Mouse (Mus musculus): Measurements from ENCODE around the gene Akap8.
A peak's percentile ranks its signal among the peaks of the same experiment; 100 is the strongest.

Gene Akap8

DNA sequence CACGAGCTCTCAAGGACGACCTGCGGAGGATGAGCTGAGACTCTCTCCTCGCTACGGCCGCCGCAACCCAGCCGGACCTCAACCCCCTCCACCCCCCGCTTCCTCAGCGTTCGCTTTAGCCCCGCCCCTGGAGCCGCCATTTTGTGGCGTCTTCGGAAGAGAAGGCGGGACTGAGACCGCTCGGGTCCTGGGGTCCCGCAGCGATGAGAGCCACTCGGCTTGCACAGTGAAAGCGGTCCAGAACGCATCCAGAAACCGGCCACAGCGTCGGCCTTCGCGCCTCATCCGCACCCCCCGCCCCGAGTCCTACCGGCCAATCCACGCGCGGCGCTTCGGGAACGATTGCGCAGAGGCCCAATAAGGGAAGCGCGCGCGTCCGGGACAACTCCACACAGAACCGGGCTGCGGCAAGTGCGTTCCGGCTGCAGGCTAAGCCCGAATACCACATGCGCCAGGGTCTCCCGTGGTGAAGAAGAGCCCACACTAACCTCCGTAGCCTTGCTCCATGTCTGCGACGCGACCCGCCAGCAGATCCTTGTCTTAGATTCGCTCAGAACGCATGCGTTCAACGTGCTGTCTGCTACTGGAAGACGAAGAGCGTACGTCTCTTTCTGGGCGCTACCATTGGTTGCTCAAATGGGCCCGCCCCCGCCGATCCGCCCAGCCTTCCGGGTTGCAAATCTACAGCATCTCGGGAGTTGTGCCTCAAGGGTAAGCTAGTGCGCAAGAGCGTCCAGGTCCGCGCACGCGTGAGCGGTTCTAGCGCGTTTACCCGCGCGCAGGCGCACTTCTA is at the start of gene Akap8:
Gene Akap8 (minus strand): TSS at position 642 of the 793 bp plus-strand sequence.
- DNase-seq = peak; percentile 98

DNA sequence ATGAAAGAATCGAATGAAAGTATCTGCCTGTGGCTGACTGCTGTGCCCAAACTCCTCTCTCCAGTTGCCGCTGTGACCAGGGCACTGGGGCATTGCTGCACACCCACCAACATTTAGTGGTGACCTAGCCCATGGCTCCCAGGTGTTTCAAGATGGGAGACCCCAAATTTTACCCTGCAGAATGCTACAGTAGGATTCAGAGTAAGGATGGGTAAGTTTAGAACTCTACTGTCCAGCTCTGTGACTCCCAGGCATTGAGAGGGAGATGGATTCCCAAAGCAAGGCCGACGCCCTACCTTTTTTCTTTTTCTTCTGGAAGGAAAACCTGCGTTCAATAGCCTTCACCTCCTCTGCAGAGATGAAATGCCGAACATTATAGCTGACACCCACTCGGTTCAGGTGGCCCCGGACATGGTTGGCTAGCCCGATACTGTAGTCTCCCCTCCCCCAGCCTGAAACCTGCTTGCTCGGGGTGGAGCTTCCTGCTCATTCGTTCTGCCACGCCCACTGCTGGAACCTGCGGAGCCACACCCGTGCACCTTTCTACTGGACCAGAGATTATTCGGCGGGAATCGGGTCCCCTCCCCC is 48.0 kb upstream of the Akap8 start:
- DNase-seq = no peak

DNA sequence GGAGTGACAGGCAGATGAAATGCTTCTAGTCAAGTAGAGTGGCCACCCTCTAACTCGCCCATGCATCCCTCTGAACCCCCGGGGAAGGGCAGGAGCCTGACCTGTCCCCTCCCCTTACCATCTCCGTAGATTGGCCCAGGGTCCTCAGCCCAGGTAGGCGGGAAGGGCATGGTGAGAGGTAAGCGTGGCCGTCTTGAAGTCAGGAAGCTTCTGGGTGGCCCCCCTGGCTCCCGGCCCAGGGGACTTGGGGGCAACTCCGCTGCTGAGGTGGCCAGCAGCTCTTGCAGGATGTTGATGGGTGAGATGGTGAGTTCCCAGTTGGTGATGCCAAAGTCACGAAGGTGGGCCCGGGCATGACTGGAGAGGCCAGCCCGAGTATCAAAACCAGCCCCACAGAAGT is 46.7 kb upstream of the Akap8 start:
- no peak for DNase-seq

DNA sequence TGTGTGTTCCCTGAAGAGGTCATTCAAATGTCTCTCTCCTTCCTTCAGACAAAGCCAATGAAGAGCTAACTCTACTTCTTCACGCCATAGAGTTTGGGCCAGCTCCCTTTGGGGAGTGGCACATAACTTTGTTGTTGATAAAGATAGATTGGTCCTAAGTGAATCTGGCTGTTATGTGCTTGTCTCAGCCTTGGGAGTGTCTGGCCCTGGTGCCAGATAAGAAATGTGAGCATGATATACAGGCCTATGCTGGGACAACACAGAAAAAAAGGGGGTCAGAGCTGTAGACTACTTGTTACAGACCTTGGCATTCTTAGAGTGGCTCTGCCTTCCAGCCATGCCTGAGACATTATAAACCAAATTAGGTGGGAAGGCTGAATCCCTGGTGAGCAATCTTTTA is 44.3 kb upstream of the Akap8 start:
- DNase-seq = no peak

DNA sequence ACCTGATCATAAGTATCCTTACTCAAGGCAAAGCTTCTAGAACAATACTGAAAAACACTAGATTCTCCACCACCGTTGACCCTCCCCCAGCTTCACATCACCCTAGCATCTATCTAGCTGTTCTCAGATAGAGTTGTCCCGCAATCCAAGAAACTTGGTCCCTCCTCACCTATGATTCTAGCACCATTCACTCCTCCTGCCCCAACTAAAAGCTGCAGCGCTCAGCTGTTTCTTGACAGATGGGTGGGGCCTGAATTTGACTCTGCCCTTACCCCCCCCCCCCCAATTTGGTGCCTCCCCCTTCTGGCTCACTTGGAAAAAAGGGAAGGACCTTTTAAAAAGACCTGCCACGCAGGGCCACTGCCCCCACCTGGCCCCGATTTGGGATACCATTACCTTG is 43.8 kb upstream of the Akap8 start:
- DNase-seq = no peak

DNA sequence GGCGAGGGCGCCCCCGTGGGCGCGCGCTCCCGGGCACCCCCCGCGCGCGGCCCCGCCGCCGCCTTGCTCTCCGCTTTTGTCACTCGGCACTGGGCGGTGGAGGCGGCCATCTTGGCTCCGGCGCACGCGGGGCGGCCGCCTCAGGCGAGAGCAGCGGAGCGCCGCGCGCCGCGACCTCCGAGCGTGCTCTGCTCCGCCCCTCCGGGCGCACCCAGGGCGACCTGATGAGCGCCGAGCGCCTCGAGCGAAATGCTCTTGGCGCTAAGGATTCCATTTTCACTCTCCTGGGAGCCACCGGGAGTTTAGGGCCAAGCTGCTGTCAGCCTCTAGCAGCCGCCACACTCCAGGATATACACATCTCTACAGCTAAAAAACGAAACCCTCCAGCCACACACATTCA is 43.3 kb upstream of the Akap8 start:
- peak; percentile 91 for DNase-seq

DNA sequence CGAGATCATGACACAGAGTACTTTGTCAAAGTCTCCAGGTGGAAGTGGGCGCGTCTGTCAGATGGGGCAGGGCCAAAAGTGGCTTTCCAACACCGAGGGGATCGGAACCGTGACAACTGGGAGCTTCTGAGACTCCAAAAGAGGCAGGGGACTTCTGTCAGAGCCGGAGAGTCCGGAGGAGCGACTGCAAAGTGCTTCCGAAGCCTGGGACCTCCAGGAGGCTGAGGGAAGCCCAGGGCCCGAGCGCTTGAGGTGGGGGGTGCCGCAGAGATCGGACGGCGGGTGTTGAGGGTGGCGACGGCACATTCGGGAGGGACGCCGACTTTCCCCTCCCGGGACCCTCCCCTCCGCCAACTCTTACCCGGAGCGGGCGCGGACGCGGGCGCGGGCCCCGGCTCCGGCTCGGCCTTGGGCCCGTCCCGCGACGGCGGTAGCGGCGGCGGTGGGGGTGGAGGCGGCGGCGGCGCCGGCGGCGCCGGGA is 42.8 kb upstream of the Akap8 start:
- no peak for DNase-seq

DNA sequence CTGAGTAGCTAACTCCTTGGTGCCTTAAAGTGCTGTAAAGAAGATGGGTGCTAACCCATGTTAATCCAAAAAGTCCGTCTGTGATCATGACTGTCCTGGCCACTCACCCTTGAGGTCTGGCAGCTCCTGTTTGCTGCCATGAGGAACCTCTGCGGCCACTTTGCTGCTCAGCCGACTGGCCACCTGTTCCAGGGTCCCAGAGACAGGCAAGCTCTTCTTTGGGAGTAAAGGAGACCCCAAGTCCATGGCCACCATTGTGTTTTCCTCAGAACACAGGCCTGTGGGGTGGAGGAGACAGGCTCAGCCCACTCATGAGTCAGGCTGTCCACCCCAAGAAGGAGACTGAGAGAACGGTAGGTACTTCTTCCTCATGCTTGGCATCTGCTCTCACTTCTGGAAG is 41.6 kb upstream of the Akap8 start:
- no peak for DNase-seq

DNA sequence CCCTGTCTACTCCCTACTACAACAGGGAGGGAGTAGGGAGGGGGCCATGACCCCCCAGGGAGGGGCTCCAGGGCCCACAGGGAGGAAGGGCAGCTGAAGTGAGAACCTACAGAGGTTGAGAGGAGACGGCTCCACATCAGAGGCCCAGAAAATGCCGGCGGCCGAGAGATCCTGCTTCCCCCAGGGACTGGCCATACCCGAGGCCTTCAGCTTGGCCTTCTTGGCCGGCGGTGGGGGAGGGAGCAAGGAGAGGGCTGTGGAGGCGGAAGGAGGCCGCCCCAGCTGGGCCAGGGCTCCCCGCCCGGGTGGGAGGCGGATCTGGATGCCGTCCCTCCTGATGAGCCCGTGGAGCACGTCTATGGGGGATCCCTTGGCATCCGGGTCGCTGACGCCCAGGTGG is 38.9 kb upstream of the Akap8 start:
- no peak for DNase-seq

DNA sequence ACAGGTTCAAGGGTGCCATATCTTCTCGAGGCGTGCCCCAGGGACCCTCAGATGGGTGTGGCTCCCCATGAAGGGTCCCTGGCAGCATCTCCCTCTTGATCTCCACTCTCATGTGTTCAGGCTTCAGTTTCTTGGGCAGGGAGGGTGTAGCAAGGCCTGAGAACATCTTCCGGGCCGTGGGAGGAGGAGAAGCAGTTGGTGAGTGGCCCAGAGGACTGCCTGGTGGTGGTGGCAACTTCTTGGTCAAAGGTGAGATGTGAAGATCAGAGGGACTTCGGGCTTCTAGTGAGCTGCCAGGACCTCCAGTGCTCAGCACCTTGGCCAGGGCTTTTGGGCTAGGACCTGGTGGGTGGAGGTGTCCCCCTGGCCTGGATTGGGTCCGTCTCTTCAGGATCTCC is 37.9 kb upstream of the Akap8 start:
- DNase-seq = no peak

DNA sequence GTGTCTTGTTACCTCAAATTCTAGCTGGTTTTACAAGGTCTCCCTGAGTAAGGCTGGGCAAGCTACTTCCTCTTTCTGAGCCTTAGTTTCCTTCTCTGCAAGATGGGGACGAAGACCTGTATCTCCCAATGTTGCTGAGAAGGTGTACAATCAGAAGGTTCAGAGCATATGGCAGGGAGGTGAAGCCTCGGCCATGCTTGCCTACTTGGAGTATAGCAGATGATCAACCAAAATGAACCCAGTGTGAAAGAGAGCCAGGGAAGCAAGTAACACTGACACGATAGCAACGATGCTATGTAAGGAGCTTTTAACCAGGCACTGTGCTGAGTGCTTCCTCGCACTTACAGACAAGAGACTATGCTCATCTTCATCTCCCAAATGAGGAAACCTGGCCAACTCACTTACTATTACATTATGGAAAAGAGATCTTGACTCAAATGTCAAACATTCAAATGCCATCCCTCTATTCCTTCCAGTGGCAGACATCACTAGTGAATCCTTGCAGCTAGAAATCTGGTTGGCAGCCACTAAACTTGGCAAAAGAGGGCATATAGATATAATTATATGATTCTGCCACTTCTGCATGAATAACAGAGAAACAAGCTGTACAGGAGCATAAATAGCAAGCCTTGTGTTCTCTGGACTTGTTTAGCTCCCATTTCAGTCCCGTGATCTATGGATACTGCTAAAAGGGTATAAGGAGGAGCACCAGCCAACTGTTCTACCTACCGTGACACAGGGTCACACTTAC is 37.3 kb upstream of the Akap8 start:
- no peak for DNase-seq

DNA sequence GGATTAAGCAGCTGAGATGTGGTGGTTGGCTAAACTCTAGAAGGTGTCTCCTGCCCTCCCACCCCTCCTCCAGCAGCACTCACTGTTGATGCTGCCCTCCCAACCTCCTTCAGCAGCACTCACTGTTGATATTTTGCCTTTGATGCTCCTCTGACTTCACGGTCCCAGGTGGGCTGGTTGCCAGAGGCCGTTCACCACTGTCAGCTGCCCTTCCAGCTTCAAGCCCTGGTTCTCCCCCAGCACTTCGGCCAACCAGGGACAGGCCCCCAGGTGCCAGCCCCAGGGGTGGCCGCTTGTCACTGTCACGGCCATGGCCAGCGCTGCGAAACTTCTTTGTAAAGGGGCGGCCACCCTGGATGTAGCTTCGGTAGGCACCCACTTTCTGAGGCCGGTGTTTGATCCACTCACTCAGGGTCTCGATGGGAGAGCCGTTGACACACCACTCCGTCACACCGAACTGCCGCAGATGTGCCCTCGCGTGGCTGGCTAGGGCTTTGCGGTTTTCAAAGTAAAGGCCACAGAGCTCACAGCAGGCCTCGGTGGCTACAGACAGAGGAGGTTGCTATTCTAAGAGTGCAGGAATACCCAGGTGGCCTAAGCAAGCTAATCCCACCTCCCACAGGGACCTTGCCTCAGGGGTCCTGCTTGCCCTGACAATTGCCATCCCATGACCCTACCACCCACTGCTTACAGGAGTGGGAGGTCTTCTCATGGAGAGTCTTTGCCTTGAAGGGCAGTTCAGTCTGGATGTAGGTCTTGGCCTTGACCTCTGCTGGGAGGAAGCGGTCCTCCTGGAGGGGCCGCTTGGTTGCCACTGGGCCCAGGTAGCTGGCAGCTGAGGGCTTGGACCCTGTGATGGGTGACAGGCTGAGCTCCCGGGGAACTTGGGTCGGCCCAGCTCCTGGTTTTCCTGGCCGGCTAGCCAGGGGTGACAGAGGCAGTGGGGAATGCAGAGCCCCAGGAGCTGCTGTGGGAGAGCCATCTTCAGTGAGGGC is 36.0 kb upstream of the Akap8 start:
- DNase-seq = no peak

DNA sequence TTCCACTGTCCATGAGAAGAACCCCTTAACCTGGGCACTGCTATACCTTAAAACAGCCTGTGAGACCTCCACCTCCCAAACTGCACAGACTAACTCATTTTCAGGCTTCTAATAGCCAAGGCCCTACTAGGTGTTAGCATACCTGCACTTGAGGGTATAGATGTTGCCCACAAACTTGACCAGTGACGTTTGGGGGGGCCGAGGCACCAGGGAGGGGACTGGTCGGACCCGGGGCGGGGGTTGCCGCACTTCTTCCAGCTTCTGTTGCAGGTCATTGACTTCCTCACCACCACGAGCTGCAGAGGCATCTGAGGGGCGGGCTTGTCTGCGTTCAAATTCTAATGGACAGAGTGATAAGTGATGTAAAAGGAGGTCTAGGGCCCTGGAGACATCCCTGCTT is 35.2 kb upstream of the Akap8 start:
- DNase-seq = no peak

DNA sequence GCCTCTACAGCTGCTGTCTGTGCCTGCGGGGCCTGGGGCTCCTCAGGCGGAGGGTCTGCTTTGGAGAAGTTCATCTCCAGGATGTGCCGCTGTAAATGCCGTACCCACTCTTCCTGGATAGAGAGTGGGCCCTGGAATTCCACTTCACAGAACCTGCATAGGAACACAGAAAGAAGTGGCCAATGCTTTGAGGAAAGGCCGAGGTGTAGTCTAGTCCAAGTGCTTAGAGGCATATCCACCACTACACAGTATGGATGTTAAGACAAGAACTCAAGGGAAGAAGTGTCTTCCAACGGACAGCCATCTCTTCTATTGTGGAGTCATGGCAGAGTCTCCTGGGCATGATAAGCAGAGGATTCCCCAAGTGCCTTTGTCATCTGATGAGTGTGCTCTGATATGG is 34.0 kb upstream of the Akap8 start:
- DNase-seq = no peak

DNA sequence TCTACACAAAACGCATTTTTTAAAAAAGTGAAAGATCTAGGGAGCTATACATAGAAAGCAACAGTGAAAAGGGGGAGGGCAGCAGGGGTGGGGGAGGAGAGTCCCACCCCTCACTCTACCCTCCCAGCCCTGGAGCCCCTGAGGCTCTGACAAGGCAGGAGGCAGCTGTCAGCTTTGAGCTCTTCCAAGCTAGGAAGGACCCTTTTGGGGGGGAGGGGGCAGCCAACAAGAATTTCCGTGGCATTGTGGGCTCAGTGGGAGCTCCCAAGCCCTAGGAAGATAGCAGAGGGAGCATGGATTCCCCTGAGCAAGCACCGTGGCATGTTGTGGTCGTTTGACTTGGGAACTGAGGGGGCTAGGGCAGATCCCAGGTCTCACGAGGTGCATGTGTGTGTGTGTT is 33.2 kb upstream of the Akap8 start:
- no peak for DNase-seq

DNA sequence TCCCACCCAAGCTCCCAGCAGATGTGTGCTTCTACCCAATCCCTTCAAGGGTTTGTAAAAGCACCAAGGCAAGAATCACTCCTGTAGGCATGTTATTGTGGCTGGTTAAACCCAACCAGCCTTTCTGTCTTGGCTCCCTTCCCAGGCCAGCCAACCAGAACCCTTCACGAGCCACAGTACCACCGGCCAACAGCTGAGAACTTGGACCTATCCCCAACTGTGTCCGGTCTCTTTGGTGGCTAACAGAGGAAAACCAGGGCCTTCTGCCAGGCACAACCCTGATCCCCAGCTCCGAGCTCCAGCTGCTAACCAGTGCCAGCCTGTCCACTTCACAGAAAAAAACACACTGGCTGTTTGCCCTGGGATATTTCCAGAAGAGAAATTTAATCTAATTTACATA is 32.7 kb upstream of the Akap8 start:
- peak; percentile 57 for DNase-seq

DNA sequence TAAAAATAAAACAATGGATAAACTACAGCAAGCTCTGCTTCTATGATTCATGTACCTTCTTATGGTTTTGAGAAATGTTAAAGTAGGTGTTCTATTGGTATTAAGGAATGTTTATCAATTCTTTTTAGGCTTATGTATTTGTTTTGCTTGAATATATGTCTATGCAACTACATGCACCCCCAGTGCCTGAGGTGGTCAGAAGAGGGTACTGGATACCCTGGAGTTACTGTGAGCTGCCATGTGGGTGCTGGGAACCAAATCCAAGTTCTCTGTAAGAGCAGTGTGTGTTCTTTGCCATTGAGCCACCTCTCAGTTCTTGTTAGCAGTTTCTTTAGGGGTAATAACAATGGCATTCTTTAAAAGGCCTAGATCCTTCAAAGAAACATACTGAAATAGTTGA is 30.7 kb upstream of the Akap8 start:
- DNase-seq = no peak

DNA sequence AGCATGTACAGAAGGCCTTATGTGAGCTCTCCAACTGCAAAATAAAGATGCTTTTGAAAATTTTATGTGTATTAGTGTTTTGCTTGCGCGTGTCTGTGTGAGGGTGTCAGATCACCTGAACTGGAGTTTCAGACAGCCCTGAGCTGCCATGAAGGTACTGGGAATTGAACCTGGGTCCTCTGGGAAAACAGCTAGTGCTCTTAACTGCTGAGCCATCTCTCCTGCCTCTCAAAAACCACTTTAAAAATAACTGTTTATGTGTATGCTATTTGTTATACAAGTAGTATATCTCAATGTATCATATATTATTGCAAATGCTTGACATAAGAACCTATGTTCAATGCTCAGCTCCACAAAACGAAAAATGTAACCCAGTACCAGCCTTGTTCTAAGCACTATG is 30.2 kb upstream of the Akap8 start:
- DNase-seq = no peak

DNA sequence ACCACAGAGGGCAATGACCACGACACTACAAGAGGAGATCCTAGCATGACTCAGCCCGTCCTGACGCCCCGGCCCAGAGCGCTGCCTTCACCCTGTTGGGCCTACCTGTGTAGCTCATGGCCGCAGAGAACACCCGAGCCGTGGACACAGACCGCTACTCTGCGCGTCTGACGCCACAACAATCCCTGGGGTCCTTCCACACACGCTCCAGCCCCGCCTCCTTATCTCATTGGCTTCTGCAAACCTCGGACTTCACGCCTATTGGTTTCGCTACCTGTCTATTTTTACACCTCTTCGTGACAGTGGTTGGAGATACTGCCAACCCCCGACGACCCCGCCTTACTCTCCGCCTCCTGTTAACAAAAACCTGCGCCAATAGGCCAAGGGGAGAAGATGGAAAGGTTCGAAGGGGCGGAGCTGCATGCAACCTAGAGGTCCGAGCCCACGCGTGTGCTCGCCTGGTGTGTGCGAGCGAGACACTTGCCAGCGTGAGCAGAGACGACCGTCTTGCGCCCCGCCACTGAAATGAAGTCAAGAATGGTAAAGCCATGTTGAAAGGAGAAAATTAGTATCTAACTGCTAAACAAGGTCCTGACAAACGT is 29.4 kb upstream of the Akap8 start, which contains the start of gene Akap8l:
Gene Akap8l (minus strand): TSS at position 226 of the 602 bp plus-strand sequence.
- DNase-seq = peak; percentile 95

DNA sequence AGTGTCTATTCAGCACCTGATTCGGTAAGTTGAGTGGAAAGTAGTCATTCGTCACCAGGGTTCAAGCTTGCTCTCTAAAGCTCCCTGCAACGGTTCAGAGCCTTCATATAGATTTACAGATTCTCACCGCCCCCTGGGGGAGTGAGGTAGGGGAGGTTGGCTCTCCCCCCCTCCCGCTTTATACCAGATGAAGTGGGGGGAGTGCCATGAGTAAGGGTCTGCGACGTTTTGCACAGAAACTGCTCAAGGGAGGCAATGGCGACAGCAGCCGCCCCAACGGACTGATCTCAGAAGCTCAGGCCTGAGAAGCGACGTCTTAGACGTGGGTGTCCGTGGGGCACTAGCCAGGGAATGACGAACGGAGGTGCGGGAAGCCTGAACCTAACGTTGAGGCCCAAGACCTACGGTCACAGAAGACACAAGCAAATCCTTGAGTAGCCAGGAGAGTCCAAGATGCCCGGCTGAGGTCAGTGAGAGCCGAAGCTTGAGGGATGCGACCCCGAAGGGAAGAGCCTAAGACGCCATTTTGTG is 28.9 kb upstream of the Akap8 start:
- no peak for DNase-seq

DNA sequence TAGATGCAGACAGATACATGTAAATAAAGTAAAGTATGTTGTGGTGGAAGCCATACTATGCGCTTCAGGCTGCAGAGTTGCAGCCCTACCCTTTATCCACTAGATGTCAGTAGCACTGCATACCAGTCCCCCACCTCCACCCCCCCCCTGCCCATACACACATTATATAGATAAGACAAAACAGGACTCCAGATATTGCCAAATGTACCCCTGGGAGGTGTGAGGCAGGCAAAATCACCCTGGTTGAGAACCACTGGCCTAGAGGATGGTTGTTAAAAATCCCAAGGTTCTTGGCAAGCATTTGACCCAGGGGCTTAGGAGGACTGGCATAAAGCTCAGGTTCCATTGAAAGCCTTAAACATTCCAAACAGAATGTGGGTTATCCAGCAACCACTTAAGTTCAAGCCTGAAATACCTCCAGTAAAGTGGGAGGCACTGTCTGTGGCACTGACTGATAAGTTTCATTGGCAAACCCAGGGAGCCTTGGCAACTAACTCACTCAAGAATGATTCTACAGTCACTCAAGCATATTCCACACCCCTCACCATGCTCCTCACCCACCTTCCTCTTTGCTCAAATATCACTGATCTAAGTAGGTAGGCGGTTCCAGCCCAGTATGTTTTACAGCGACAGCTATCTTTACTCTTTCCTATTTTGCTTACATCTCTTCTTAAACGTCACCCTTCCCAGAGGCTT is 28.1 kb upstream of the Akap8 start:
- DNase-seq = no peak

All from right cerebral cortex, postnatal 25 days (tissue).